Mouse (Mus musculus) urinary bladder, postnatal 25 days (tissue): Measurements from ENCODE around the gene Rbpjl.

Experiments used
- DNase-seq: peaks from one replicate; pipeline ENCODE4 v3.0.0; 2022; ENCODE audit warnings: low spot score

The Rbpjl gene

DNA sequence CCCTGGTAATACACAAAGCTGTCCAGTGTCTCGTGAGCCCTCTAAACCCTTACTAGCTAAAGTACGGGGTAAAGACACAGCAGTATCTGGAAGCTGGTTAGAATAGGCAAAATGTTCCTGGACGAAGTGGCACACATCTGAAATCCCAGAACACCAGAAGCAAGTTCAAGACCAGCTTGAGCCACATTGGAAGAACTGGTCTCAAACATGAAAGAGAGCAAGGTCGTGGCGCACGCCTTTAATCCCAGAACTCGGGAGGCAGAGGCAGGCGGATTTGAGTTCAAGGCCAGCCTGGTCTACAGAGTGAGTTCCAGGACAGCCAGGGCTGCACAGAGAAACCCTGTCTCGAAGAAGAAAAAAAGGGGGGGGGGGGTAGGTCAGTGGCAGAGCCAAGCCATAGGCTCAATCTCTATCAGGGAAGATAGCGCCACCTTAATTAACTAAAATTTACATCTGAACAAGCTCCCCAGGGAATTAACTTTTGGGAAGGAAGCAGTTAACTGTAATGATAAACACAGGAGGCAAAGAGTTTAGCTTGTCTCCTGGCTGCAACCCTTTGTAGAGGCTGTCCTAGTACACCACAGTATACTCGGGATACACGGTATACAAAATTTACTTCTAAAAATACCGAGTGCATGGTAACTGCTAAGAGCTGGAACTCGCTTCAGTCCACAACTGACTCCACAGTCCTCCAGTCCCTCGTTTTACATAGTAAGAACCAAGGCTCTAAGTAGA, 27.1 kb downstream of the Rbpjl start:
- no peak for DNase-seq

DNA sequence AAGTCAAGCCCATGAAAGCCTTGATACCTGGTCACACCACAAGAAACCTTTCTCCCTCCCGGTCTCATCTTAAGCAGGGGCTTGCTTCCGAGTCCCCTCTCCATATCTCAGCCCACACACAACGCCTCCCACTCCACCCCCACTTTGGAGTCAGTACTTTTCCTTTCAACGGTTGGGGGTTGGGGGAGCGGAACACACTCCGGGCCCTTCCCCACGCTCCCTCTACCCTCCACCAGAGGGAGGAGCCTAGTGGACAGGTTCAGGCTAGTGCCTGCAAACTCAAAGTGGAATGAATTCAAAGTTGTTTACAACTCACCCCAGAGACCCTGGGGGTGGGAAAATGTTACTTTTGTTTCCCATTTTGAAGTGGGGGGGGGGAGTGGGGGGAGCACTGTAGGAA, 27.8 kb downstream of the Rbpjl start:
- no peak for DNase-seq

DNA sequence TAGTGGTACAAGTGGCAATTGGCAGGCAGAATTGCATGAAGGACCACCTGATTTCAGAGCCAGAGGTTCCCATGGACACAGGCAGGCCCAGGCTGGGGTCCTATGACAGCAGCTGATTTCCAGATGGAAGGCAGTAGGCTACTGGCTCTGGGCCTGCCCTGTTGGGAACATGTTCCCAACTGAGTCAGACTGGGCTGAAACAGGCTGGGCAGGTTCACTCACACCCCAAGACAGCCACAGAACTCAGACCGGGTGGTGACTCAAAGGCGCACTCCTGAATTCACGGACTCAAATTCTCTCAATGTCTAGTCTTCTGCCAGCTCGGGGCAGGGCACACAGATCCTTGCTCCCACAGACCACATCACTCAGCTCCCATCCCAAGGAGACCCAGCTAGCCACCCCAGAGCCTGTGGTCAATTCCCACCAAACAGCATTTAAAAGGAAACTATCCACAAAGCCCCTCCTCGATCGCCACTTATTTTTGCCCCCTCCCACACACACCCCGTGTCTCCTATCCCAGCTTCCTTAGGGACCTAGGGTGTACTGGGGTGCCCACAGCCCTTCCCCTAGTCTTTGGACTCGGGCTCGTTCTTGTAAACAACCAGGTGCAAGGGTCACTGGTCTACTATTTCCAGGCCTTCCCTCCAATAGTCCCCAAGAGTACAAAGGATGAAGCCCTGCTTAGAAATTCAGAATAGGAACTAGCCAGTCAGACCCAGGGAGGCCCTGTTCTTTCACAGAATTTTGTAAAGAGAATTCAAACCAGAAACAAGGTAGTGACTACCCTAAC, 28.9 kb downstream of the Rbpjl start:
- DNase-seq = no peak

DNA sequence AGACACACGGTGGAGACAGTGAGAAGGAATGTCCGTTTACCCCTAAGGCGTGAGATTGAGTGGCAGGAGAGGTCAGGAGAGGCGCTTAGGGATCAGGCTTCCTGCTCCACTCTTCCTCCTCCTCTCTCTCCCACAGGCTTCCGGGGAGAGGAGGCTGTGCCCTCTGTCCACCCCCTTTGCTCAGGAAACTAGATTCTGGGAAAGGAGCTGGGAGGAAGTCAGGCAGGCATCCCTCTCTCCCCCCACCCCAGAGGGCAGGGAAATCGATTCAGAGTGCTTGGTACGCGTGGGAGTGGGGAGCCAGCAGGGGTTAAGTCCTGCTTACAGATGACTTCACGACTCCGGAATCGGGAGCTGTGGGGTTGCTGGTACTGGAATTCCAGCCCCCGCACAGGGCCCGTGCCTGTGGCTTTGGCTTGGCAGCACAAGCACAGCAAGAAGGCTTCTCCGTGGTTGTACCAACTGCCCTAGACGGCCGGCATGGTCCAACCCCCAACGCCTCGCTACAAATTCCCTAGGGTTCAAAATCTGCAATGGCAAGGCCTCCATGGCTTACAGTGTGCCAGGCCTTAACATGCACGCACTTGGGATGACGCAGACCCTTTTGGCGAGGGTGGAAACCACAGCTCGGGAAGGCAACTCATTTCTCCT, 29.7 kb downstream of the Rbpjl start:
- DNase-seq = no peak

DNA sequence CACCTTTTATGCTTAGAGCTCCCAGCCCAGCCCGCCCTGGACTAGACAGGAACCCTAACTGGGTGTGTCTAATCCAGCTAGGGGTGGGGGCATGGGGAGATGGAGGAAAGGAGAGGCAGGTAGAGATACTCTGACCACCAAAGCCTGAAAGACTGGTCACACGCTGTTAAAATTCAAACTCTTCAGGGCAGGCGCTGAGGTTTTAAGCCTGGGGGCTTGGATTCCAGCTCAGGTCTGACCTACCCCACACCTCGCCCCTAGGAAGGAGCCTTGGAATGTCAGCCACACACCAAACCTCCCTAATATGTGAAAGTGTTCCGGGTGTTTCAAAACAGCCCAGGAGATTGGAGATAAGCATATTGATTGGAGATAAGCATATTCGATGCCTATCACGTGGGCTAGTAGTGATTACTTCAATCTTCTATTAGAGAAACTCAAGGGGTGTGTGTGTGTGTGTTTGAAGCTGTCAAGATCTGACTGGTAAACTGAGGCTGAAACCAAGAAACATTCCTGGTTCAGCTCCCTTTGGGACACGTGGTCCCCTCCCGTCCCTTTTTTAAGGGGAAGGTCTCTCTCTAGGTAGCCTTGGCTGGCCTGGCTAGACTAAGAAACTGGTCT, 30.4 kb downstream of the Rbpjl start:
- no peak for DNase-seq

DNA sequence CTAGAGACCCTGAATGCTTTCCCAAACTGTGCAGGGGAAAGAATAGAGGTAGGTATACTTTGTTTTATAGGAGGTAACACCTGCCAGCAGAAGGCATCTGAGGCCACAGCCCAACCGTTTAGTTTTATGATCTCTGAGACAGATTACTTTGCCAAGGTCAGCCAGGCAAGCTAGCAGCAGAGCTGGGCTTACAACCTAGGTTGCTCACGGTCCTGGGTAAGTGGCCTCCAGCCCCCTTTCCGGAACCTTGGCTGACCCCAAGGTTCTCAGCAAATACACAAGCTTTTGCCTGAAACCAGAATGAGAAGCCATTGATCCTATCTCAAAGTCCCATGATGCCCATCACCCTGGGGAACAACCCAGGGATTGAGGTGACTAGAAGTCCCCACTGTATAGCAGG, 31.7 kb downstream of the Rbpjl start:
- no peak for DNase-seq

DNA sequence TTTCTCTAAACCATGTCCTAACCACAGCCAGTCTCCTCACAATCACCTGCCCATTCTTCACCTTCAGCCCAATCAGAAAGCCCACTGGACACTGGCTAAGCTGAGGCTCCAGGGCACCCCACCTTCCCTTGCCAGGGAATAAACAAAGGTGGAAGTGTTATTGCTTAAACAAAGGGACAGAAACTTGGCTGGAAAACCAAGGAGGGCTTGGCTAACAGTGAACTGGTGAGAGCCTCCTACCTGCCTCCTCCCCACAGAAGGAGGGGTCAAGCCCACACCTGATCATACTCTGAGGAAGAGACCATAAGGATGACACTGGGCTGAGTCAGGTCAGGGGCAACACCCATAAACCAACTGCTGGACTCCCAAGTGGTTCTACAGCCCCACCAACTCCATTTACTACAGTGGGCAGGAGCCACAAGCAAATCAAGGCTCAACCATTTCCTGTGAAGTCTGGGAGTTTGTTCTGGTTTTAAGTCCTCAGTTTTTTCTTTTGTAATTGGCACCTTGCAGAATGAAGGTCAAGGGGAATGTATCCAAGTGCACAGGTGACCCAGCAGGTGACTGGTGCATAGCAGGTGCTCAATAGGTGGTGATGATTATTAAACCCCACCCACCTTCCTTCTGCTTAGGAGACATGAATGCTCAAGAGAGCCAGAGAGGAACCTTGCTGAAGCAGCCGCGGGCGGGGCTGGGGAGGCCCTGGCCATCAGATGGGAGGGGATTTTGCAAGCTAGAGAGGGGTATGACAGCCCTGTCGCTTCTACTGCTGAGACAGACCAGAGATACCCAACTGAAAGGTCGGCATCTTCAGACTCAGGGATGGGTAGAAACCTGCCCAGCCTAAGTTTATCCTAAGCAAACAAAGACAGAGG, 32.5 kb downstream of the Rbpjl start:
- no peak for DNase-seq

DNA sequence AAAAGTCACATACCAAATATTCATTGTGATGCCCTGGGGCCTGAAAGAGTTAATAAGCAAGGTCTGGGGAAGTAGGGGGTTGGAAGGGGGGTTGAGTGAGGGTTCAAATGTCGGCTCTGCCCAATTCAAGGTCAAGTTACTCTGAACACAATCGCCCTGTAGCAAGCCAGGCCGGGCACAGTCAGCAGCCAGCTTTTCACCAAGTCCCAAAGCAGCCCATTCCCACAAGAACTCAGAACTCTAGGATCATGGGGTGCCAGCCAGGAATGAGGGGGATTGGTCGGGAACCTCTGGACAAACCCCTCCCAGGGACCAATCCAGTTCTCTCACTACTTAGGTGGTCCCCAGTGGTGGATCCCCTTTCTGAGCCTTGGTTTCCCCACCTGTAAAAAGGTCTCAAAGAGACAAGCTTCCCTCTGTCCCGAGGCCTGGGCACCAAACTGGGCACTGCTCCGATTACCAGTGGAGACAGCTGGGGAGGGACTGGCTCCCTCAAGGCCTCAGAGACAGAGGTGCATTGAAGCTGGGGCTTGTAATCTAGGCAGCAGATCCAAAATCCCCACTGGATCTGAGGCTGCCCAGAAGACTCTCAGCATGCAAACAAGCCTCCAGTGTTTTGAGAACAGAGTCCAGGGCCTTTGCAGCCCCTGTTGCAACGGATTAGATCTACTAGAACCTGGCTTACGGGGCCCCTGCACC, 33.4 kb downstream of the Rbpjl start:
- DNase-seq = no peak

DNA sequence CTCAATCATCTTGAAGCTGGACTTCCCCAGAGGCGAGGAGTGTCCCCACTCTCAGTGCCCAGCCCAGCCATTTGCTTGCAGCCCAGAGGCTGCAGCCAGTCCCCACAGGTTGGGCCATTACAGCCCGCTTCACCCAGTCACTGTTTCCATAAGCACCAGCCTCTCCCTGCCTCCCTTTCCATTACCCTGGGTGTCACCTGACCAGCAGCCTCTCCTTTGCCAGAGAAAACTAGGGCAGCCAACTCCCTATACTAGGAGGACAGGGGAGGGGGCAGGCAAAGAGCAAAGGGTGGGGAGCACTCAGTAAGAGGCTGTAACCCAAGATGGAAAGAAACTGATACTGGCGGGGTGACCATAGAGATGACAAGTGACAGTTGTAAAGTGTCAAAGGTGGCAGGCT, 34.0 kb downstream of the Rbpjl start:
- DNase-seq = no peak

DNA sequence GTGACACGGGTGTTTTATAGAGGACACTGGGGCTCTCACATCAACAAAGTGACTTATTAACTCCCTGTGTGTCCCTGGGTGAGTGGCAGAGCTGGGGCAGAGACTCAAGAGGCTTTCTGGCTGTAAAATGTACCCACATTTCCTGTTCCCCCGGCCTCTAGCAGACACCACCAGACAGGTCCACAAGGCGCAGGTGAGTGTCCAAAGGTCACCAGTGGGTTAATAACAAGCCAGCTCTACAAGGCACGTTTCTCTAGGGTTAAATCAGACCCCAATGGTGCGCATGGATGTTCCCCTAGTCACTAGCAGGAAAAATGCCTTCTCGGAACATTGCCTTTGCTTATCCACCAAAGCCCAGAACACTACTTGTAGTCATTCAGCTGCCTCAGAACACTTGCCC, 34.8 kb downstream of the Rbpjl start:
- DNase-seq = no peak

DNA sequence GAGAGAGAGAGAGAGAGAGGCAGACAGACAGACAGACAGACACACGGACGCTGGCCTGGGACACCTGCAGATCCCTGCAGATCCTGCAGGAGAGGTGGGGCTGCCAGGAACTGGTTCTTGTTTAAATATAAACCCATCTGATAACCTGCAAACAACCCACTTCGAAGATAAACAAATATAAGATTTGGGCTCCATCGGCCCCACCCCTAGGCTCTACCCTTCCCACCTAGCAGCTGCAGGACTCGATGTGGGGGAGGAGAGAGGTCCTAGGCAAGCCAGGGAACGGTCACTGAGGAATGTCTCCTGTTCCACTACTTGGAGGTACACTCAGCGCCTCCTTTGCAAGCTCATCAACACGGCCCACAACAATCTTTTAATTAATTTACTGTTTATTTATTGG, 35.3 kb downstream of the Rbpjl start:
- DNase-seq = no peak

DNA sequence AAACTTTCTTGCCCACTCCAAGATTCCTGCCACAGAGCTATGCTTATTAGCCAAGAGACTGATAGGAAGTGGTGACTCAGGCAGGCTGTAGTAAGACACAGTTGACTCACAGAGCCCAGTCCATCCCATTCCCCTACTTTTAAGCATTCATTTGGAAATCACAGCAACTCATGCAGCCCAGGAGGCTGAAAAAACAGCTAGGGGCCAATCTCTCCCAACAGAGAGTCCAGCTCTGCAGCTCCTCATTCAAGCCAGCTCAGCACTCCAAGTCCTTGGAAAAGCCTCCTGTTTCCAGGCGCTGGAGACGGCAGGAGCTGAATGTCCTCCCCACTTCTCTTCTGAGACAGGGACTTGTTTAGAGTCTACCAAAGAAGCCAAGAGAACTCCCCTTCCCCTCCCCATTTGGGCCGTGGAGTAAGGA, 36.1 kb downstream of the Rbpjl start:
- no peak for DNase-seq

DNA sequence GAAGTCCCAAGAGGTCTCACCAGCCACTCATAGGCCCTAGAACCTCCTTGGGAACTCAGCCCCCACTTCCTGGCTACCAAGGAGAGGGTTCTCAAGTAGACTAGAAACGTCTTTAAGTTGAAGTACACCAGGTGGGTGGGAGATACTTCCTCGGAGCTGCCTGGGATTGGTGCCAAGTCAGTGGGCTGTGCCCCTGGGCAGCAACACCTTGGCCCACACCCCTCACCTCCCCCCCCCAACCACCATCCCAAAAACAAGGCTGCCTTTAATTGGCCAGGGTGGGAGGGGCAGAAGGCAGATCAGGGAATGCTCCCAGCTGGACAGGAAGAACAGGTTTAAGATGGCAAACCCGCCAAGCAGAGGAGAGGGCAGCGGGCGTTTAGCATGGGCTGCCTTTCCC, 37.4 kb downstream of the Rbpjl start:
- DNase-seq = no peak

DNA sequence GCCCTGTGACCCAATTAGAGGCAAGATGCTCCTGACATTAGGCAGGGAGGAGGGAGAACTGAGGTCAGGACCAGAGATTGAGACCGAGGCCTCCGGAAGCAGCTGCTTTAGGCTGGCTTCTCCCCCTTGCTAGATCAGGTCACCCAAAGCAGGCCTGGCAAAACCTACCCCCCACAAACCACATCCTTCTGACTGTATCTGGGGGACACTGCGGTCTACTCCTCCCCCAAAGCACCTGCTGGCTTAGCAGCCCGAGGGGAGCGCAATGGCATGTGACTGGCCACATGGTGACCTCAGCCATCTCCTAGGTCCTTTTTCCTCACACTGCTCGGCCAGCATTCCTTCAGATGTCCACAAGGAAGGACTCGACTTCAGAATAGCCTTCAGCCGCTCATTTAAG, 38.2 kb downstream of the Rbpjl start:
- DNase-seq = no peak

DNA sequence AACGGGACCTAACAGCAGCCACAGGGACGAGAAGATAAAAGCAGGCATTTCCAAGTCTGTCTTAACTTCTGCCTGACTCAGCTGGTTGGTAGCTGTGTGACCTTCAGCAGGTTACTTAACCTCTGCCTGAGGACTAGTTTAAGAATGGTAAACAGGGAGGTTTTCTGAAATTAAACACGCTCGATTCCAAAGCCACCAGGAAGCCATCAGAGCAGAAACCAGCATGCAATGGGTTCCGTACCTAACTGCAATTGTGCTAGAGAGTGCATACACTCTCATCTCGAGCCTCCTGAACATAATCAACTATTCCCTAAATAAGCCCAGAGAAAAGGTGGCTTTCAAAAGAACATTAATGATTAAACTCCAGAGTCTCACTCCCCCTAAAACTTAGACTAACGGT, 38.8 kb downstream of the Rbpjl start:
- DNase-seq = no peak

DNA sequence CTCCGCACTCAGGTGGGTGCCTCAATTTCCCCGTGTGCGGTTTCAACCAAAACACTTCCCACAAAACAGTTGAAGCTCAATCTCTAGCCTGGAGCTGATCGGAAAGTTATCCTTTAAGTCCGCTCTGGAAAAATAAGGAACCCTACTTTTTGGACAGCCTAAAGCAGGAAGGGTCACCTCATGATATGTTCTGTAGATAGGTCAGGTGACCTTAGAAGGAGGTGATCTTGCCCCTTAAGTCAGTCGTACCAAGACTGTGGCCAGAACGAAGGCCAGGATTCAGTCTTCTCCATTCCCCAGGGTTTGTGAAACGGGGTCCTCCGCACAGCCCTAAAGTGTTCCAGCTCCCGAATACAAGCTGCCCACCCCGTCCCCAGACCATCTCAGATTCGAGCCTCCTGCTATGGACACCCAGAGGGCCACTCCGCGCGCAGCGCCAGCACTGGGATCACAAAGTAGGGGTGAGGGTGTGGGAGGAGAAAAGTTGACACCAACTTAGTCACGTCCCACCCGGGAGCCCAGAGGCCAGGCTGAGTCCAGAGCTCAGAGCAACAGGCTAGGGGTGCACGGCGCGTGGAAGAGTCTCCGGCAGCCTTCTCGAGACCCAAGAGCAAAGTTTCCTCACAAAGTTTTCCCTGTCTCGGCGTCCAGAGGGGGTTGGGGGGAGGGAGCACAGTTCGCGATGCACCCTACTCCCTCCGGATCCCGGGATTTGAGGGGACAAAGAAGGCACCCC, 39.5 kb downstream of the Rbpjl start:
- no peak for DNase-seq

DNA sequence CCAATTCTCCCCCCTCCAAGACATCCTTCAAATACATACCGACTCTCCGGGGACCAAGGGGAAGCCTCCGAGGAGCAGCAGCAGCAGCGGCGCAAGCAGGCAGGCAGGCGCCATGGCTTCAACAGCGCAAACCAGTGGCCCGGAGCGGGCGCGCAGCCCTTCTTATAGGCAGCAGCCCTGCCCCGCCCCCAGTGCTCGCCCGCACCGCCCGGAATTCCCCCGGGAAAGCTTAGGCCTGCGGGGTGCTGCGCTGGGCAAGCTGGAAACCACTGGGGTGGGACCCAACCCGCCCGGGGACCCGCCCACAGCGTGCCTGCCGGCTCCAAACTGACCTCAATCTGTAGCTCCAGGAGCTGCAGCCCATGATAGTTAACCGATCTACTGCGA, 40.1 kb downstream of the Rbpjl start:
- peak; percentile 88 for DNase-seq

DNA sequence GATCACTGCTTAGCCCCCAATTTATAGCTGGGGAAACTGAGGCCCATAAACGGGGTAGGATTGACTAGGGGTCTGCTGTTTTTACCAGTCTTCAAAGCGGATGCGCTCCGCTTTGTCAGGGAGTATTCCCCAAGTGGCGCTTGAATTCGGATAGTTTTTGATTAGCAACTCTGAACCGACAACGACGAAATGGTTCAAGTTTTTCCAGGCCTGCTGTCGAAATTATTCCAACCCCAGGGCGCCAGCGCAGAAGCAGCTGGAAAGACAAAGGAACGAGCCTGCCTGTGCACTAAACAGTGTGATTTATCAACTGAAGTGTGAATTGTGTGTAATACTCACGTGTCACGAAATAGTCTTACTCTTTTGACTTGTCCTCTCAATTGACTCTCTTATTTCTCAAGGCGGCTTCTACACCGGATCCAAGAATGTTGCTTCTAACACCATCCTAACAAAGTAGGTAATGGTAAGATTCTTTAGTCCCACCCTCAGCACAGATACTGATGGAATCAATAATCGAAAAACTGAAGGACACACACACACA, 40.6 kb downstream of the Rbpjl start, which contains the start of gene Sdc4:
Gene Sdc4, minus strand, starts transcription at position 428 of the 541 bp plus-strand sequence.
- DNase-seq = no peak

DNA sequence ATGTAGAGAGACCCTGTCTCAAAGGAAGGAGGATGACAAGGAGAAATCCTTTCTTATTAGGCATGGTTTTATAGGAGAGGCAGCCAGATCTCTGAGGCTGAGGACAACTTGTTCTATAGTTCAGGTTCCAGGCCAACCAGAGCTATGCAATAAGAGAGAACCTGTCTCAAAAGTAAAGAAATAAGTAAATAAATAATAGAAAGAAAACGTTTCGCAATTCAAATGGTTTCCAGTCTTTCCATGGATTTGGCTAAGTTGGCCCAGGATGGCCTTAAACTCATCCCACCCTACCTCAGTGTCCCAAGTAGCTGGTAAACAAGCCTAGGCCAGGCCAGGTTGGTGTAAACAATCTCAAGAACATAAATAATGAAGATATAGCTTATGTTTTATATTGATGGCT, 41.8 kb downstream of the Rbpjl start:
- no peak for DNase-seq
